In the genomic region with DNA sequence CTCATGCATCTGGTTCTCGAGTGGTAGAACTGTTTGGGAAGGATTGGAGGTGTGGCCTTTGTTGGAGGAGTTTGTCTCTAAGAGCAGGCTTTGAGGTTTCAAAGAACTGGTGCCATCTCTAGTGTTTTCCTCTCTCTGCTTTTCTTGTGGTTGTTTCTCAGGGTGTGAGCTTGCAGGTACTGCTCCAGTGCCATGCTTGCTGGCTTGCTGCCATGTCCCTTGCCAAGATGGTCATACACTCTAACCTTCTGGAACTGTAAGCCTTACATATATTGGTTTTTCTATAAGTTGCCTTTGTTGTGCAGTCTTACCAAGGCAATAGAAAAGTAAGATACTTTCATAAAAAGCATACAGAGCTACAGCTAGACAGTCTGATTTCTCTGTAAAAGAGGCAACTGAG, we compare ENCODE assay signal across 19 mouse cellular contexts.
A peak's percentile ranks its signal among the peaks of the same experiment; 100 is the strongest.
DNase-seq lines count a peak whose midpoint lies in the region; ATAC-seq and TF ChIP-seq lines count a peak whose summit lies in the region.
"Had no signal": no experiment of that assay in that cellular context is flagged by ENCODE, and none has a peak within 500 bp of the region (broad histone marks: within the 10 kb centered on the region; RNA-seq: fewer than 3 reads in every experiment).

No protein-coding gene starts in this region.

- intact Hi-C loops in left cerebral cortex, postnatal 4 days (cut with DNase I) = no loop called here

- H3K4me3 ChIP-seq in intestine, embryonic 14.5 days (ENCODE audit: low read depth, low read length) = no peak overlapping the region
- H3K4me3 ChIP-seq in intestine, postnatal 0 days (ENCODE audit: low read depth, low read length) = no peak overlapping the region
- H3K4me3 ChIP-seq: embryonic facial prominence, embryonic 12.5 days; forebrain, embryonic 13.5 days; forebrain, embryonic 15.5 days had no signal

- H3K36me3 ChIP-seq in intestine, embryonic 14.5 days (ENCODE audit: control insufficient read depth, insufficient read depth, low read length) = no peaks in the 10 kb centered on the region
- no peaks in the 10 kb centered on the region for H3K36me3 ChIP-seq in intestine, postnatal 0 days (ENCODE audit: control insufficient read depth, insufficient read depth)
- H3K36me3 ChIP-seq: embryonic facial prominence, embryonic 12.5 days; forebrain, embryonic 15.5 days; G1E had no signal

- no peak overlapping the region for H3K9ac ChIP-seq in intestine, embryonic 14.5 days (ENCODE audit: low read length)
- H3K9ac ChIP-seq in intestine, postnatal 0 days (ENCODE audit: low read depth, low read length) = no peak overlapping the region
- H3K9ac ChIP-seq: embryonic facial prominence, embryonic 12.5 days; forebrain, embryonic 13.5 days; forebrain, embryonic 15.5 days; forebrain, postnatal 0 days had no signal

- WGBS in intestine, embryonic 14.5 days = 78% methylated on average over 1 of the region's 1 CpGs
- WGBS in intestine, postnatal 0 days = 72% methylated on average over 1 of the region's 1 CpGs

- H3K4me1 ChIP-seq in intestine, embryonic 14.5 days (replicated peaks; ENCODE audit: control insufficient read depth, insufficient read depth, low read length) = no peaks in the 10 kb centered on the region
- H3K4me1 ChIP-seq in intestine, postnatal 0 days (replicated peaks; ENCODE audit: control insufficient read depth, insufficient read depth, low read length) = no peaks in the 10 kb centered on the region
- H3K4me1 ChIP-seq: embryonic facial prominence, embryonic 12.5 days had no signal

- peak; percentile 71 to 79 for DNase-seq in cerebellum, postnatal 10 days
- no peak for DNase-seq in cerebellum, adult 9-11 months
- DNase-seq in intestine, embryonic 14.5 days (ENCODE audit: low spot score) = peak; percentile 32
- DNase-seq in left cerebral cortex, postnatal 4 days = peak; percentile 61
- no peak for DNase-seq in left cerebral cortex, adult 9 months (ENCODE audit: low spot score in 2 of 2)
- no peak for DNase-seq in frontal cortex, postnatal 10 days (ENCODE audit: low spot score in 2 of 2)
- DNase-seq: adrenal gland, adult 2 months; adrenal gland, postnatal 10 days; adrenal gland, postnatal 25 days; B cell, adult 2 months; embryo, embryonic 11 days; forebrain, postnatal 0 days had no signal

- H3K27me3 ChIP-seq in intestine, embryonic 14.5 days (replicated peaks; ENCODE audit: control insufficient read depth, insufficient read depth, low read length) = no peaks in the 10 kb centered on the region
- H3K27me3 ChIP-seq in intestine, postnatal 0 days (replicated peaks; ENCODE audit: control insufficient read depth, insufficient read depth, low read length) = no peaks in the 10 kb centered on the region
- H3K27me3 ChIP-seq: embryonic facial prominence, embryonic 12.5 days; forebrain, embryonic 15.5 days; Patski had no signal

- TF ChIP-seq CTCF in intestine, postnatal 0 days (IDR thresholded peaks at IDR 0.05; ENCODE audit: low read depth) = no peak

- no peaks in the 10 kb centered on the region for H3K9me3 ChIP-seq in intestine, embryonic 14.5 days (ENCODE audit: control insufficient read depth, low read length)
- no peaks in the 10 kb centered on the region for H3K9me3 ChIP-seq in intestine, postnatal 0 days (ENCODE audit: control insufficient read depth)
- H3K9me3 ChIP-seq: embryonic facial prominence, embryonic 12.5 days; forebrain, embryonic 13.5 days; forebrain, embryonic 15.5 days; G1E had no signal

- H3K27ac ChIP-seq in intestine, embryonic 14.5 days (ENCODE audit: low read depth) = no peak overlapping the region
- no peak overlapping the region for H3K27ac ChIP-seq in intestine, postnatal 0 days (ENCODE audit: low read depth, low read length)
- H3K27ac ChIP-seq: embryonic facial prominence, embryonic 12.5 days; forebrain, embryonic 13.5 days; forebrain, embryonic 15.5 days had no signal

- ATAC-seq in intestine, embryonic 14.5 days (replicated peaks; ENCODE audit: low FRiP score, low TSS enrichment, low read depth) = no peak
- ATAC-seq in intestine, postnatal 0 days = no peak
- ATAC-seq: CD4-positive, CD25-positive, alpha-beta regulatory T cell, adult 4 months; forebrain, embryonic 13.5 days; forebrain, embryonic 15.5 days; forebrain, postnatal 0 days; Patski had no signal

- no peak overlapping the region for H3K4me2 ChIP-seq in intestine, embryonic 14.5 days (ENCODE audit: low read length)
- H3K4me2 ChIP-seq in intestine, postnatal 0 days (replicated peaks; ENCODE audit: low read depth) = no peak overlapping the region
- H3K4me2 ChIP-seq: embryonic facial prominence, embryonic 12.5 days; forebrain, embryonic 13.5 days; forebrain, embryonic 15.5 days had no signal

Comparison
In these comparisons a context has a peak if more than half of its experiments do, and no peak if none do; other contexts are left out.
1. DNase-seq: peak in cerebellum, postnatal 10 days (2 of 2), intestine, embryonic 14.5 days (single experiment) and left cerebral cortex, postnatal 4 days (single experiment); none in cerebellum, adult 9-11 months (single experiment), left cerebral cortex, adult 9 months (0 of 2) and frontal cortex, postnatal 10 days (0 of 2).